Mouse (Mus musculus) stomach, embryonic 14.5 days (tissue): ENCODE measurements around the gene C2. TPM values are rescaled to one million over a fixed set of nuclear protein-coding genes. Genes with fewer than 3 reads are reported as not detected.

Experiments used
- microRNA-seq: library from miRNA; unstranded; fragments of <30 nt; microRNA quantifications from one replicate; pipeline ENCODE4, GENCODE M21; 2016
- polyA plus RNA-seq: library from polyadenylated mRNA; unstranded; fragments of >200 nt; fragmentation: Nextera tagmentation; extraction: Ambion mirVana; gene quantifications from 2 replicates; pipeline ENCODE4 v1.2.1, GENCODE M21; 2014

Gene C2
- polyA plus RNA-seq, 1 experiment from 2014 or later = 2.8 TPM

Small RNA genes lying within 50 kb of the gene (microRNA-seq; reads per million reads assigned to microRNA genes)
- gene Mir6970 = 0.78 reads per million
- 1.6 reads per million for gene Mir6971
- gene Mir6972 = not detected

Other genes with a start within 250 kb of the C2 start
- gene Tnxb, start 227.7 kb downstream of the C2 start, polyA plus RNA-seq = 1.1 TPM in 2 replicates
- 0.07 TPM in 1 of 2 replicates, not detected in the other for gene C4b, start 154.4 kb downstream of the C2 start, polyA plus RNA-seq
- not detected in 2 replicates for gene Cyp21a1, start 93.7 kb downstream of the C2 start, polyA plus RNA-seq
- gene Stk19, start 61.3 kb downstream of the C2 start, polyA plus RNA-seq = 22.3 and 27.3 TPM in 2 replicates
- gene Dxo, start 61.2 kb downstream of the C2 start, polyA plus RNA-seq = 52.9 and 56.4 TPM in 2 replicates
- gene Skiv2l, start 48.1 kb downstream of the C2 start, polyA plus RNA-seq = 37.7 and 39.5 TPM in 2 replicates
- gene Nelfe, start 47.9 kb downstream of the C2 start, polyA plus RNA-seq = 101 and 114 TPM in 2 replicates
- 6.7 and 9.4 TPM in 2 replicates for gene Cfb, start 35.7 kb downstream of the C2 start, polyA plus RNA-seq
- 0.87 and 1.2 TPM in 2 replicates for gene Zbtb12, start 18.8 kb downstream of the C2 start, polyA plus RNA-seq
- gene Gm20547, start 16.2 kb downstream of the C2 start, polyA plus RNA-seq = not detected in 2 replicates
- 69.4 and 79.4 TPM in 2 replicates for gene Ehmt2, start 204 bp upstream of the C2 start, polyA plus RNA-seq
- gene Slc44a4, start 16.2 kb upstream of the C2 start, polyA plus RNA-seq = 5.3 and 6.4 TPM in 2 replicates
- 15.1 and 16.2 TPM in 2 replicates for gene Neu1, start 33.0 kb upstream of the C2 start, polyA plus RNA-seq
- 0.54 and 0.84 TPM in 2 replicates for gene Hspa1b, start 61.0 kb upstream of the C2 start, polyA plus RNA-seq
- 0.66 TPM in 1 of 2 replicates, not detected in the other for gene Gm20481, start 71.6 kb upstream of the C2 start, polyA plus RNA-seq
- 4.9 and 6.0 TPM in 2 replicates for gene Hspa1a, start 73.9 kb upstream of the C2 start, polyA plus RNA-seq
- gene Hspa1l, start 74.4 kb upstream of the C2 start, polyA plus RNA-seq = 0.73 and 0.75 TPM in 2 replicates
- gene Lsm2, start 83.6 kb upstream of the C2 start, polyA plus RNA-seq = 177 and 205 TPM in 2 replicates
- gene Vars, start 102.7 kb upstream of the C2 start, polyA plus RNA-seq = 84.0 and 92.3 TPM in 2 replicates
- 0.18 and 0.22 TPM in 2 replicates for gene Vwa7, start 118.3 kb upstream of the C2 start, polyA plus RNA-seq
- 16.3 and 21.3 TPM in 2 replicates for gene Sapcd1, start 129.8 kb upstream of the C2 start, polyA plus RNA-seq
- 3.6 and 3.8 TPM in 2 replicates for gene Msh5, start 148.5 kb upstream of the C2 start, polyA plus RNA-seq
- 83.0 and 88.5 TPM in 2 replicates for gene Clic1, start 151.7 kb upstream of the C2 start, polyA plus RNA-seq
- 292 and 322 TPM in 2 replicates for gene Ddah2, start 160.8 kb upstream of the C2 start, polyA plus RNA-seq
- 0.30 and 0.63 TPM in 2 replicates for gene Ly6g6c, start 167.1 kb upstream of the C2 start, polyA plus RNA-seq
- 0.97 and 1.3 TPM in 2 replicates for gene Mpig6b, start 167.9 kb upstream of the C2 start, polyA plus RNA-seq
- 7.8 and 9.7 TPM in 2 replicates for gene Ly6g6e, start 178.6 kb upstream of the C2 start, polyA plus RNA-seq
- gene Ly6g6d, start 179.8 kb upstream of the C2 start, polyA plus RNA-seq = 1.5 and 2.1 TPM in 2 replicates
- gene Ly6g6f, start 187.3 kb upstream of the C2 start, polyA plus RNA-seq = 0.29 TPM in 1 of 2 replicates, not detected in the other
- gene Abhd16a, start 191.0 kb upstream of the C2 start, polyA plus RNA-seq = 77.1 and 81.4 TPM in 2 replicates
- not detected in 2 replicates for gene Ly6g5c, start 210.0 kb upstream of the C2 start, polyA plus RNA-seq
- gene Ly6g5b, start 217.2 kb upstream of the C2 start, polyA plus RNA-seq = 0.49 and 0.81 TPM in 2 replicates
- gene Gpank1, start 223.2 kb upstream of the C2 start, polyA plus RNA-seq = 20.3 and 21.9 TPM in 2 replicates
- 269 and 270 TPM in 2 replicates for gene Csnk2b, start 223.8 kb upstream of the C2 start, polyA plus RNA-seq
- gene D17H6S53E, start 228.1 kb upstream of the C2 start, polyA plus RNA-seq = 10.1 and 13.3 TPM in 2 replicates
- gene Apom, start 233.8 kb upstream of the C2 start, polyA plus RNA-seq = 0.75 and 0.77 TPM in 2 replicates
- gene Bag6, start 236.9 kb upstream of the C2 start, polyA plus RNA-seq = 86.5 and 89.0 TPM in 2 replicates